Mouse (Mus musculus) layer of hippocampus, adult 2 months (tissue): ENCODE data around the gene Gm20683. TPM values are rescaled to one million over a fixed set of nuclear protein-coding genes. Genes with fewer than 3 reads are reported as not detected.

Experiments
- DNase-seq, 2 experiments: peaks; one replicate each; pipeline ENCODE4 v3.0.0; 2022; ENCODE audit warnings: low spot score in 2 of 2
- H3K27ac ChIP-seq: fragments of 200-600 bp; 2 replicates; pipeline ENCODE4 v1.8.1; 2022
- H3K4me3 ChIP-seq: fragments of 200-600 bp; 2 replicates; pipeline ENCODE4 v1.8.1; 2022; ENCODE audit warnings: mild to moderate bottlenecking
- CTCF ChIP-seq: fragments of 200-600 bp; conservative IDR thresholded peaks from 2 replicates; pipeline ENCODE4 v1.8.1; 2022; ENCODE audit warnings: antibody characterized with exemption, mild to moderate bottlenecking, moderate library complexity
- total RNA-seq, 2 experiments: library from RNA; stranded (reverse); gene quantifications; 2 replicates each; pipeline ENCODE4 v1.2.3; 2021

Gene Gm20683
- total RNA-seq, 2 experiments from 2014 or later, result 30.0 to 33.9 TPM

- peak within 1 kb of the TSS; percentile 83 for H3K4me3 ChIP-seq
- DNase-seq, result peak; percentile 95 to 96
- TF ChIP-seq CTCF, result peak; percentile 73
- peak within 1 kb of the TSS; percentile 96 for H3K27ac ChIP-seq
Observed at GRCm38 (mm10) chr17:25844396-25844901, 2.9 kb upstream of the Gm20683 start, which contains the start of gene Rhot2. Rhot2 (minus strand) TSS chr17:25844851.

- TF ChIP-seq CTCF, result no peak
- peak overlapping the region; percentile 96 for H3K27ac ChIP-seq
- peak overlapping the region; percentile 83 for H3K4me3 ChIP-seq
- no peak for DNase-seq
Observed at GRCm38 (mm10) chr17:25843636-25844395, 2.3 kb upstream of the Gm20683 start.

GRCm38 (mm10) chr17:25843122-25843521 lies 1.6 kb upstream of the Gm20683 start:
- Histone ChIP-seq H3K27ac (peak overlapping the region; percentile 96; the same call in 1 of the 2 replicates), H3K4me3 (peak overlapping the region; percentile 83)
- TF ChIP-seq CTCF, result no peak
- no peak for DNase-seq

- Histone ChIP-seq H3K27ac (no peak overlapping the region), H3K4me3 (no peak overlapping the region)
- 0 out of 2 replicates have a peak, but pooled peaks have one; percentile 6 for TF ChIP-seq CTCF
- DNase-seq, result no peak
Observed at GRCm38 (mm10) chr17:25842509-25842908, 946 bp upstream of the Gm20683 start.

- Histone ChIP-seq H3K27ac (no peak overlapping the region), H3K4me3 (no peak overlapping the region)
- no peak for DNase-seq
- no peak for TF ChIP-seq CTCF
Observed at GRCm38 (mm10) chr17:25840519-25840918, 1.0 kb downstream of the Gm20683 start.

GRCm38 (mm10) chr17:25839455-25840235 lies 1.9 kb downstream of the Gm20683 start:
- TF ChIP-seq CTCF, result no peak
- Histone ChIP-seq H3K27ac (peak overlapping the region; percentile 14; the same call in 1 of the 2 replicates), H3K4me3 (no peak overlapping the region)
- no peak for DNase-seq

- H3K4me3 ChIP-seq, result no peak overlapping the region
- no peak for TF ChIP-seq CTCF
- no peak for DNase-seq
- H3K27ac ChIP-seq, result peak overlapping the region; percentile 14; the same call in 1 of the 2 replicates
Observed at GRCm38 (mm10) chr17:25838904-25839303, 2.7 kb downstream of the Gm20683 start.

- DNase-seq, result no peak
- Histone ChIP-seq H3K27ac (peak overlapping the region; percentile 99), H3K4me3 (no peak overlapping the region; the same call in 1 of the 2 replicates)
- no peak for TF ChIP-seq CTCF
Observed at GRCm38 (mm10) chr17:25837533-25837932, 4.0 kb downstream of the Gm20683 start.

- Histone ChIP-seq H3K27ac (peak within 1 kb of the TSS; percentile 99), H3K4me3 (peak within 1 kb of the TSS; percentile 72)
- peak; percentile 87 to 88 for DNase-seq
- no peak for TF ChIP-seq CTCF
Observed at GRCm38 (mm10) chr17:25837076-25837410, 4.5 kb downstream of the Gm20683 start, which contains the start of gene Rhbdl1. Rhbdl1 (minus strand) TSS chr17:25837295.

GRCm38 (mm10) chr17:25836397-25837075 lies 5.0 kb downstream of the Gm20683 start:
- no peak for TF ChIP-seq CTCF
- DNase-seq, result no peak

GRCm38 (mm10) chr17:25835816-25836215 lies 5.7 kb downstream of the Gm20683 start:
- no peak for DNase-seq
- Histone ChIP-seq H3K27ac (peak overlapping the region; percentile 99), H3K4me3 (peak overlapping the region; percentile 72)
- TF ChIP-seq CTCF, result no peak

More at GRCm38 (mm10) chr17:25836397-25837075, 5.0 kb downstream of the Gm20683 start:
- Histone ChIP-seq H3K27ac (peak overlapping the region; percentile 99), H3K4me3 (peak overlapping the region; percentile 72)

- no peak for DNase-seq
- no peak for TF ChIP-seq CTCF
- peak overlapping the region; percentile 99 for H3K27ac ChIP-seq
- H3K4me3 ChIP-seq, result no peak overlapping the region; the same call in 1 of the 2 replicates
Observed at GRCm38 (mm10) chr17:25835301-25835700, 6.3 kb downstream of the Gm20683 start.
